Mouse (Mus musculus) heart, embryonic 10.5 days (tissue): Measurements from ENCODE around the gene Sfrp5. TPM values are rescaled to one million over a fixed set of nuclear protein-coding genes. Genes with fewer than 3 reads are reported as not detected.

Experiments used
- DNase-seq: peaks from one replicate; pipeline ENCODE4 v3.0.0-alpha.2; 2017; ENCODE audit warnings: low spot score
- H3K27ac ChIP-seq: fragments of 300-500 bp; sonication (generic); 2 replicates; pipeline ENCODE4 v1.5.1; 2016; ENCODE audit warnings: mild to moderate bottlenecking
- H3K27me3 ChIP-seq: fragments of 300-500 bp; sonication (generic); 2 replicates; pipeline ENCODE4 v1.6.1; 2016; ENCODE audit warnings: mild to moderate bottlenecking; ENCODE audit not compliant: poor library complexity, insufficient read depth, severe bottlenecking
- H3K36me3 ChIP-seq: fragments of 300-500 bp; sonication (generic); 2 replicates; pipeline ENCODE4 v1.6.1; 2016; ENCODE audit warnings: mild to moderate bottlenecking, moderate library complexity
- H3K4me1 ChIP-seq: fragments of 300-500 bp; sonication (generic); 2 replicates; pipeline ENCODE4 v1.6.1; 2016; ENCODE audit warnings: mild to moderate bottlenecking
- H3K4me3 ChIP-seq: fragments of 300-500 bp; sonication (generic); 2 replicates; pipeline ENCODE4 v1.5.1; 2016; ENCODE audit warnings: mild to moderate bottlenecking, moderate library complexity
- H3K9me3 ChIP-seq: fragments of 300-500 bp; sonication (generic); 2 replicates; pipeline ENCODE4 v1.6.1; 2016; ENCODE audit warnings: mild to moderate bottlenecking, moderate library complexity
- WGBS: fragments of 180-500 bp; shearing (Covaris S2); methylation state at CpG from one replicate; pipeline ENCODE4 v1.1.7; 2016; 5-methylcytosine and 5-hydroxymethylcytosine counted together
- polyA plus RNA-seq: library from polyadenylated mRNA; unstranded; fragments of >200 nt; fragmentation: Nextera tagmentation; extraction: Ambion mirVana; gene quantifications from 2 replicates; pipeline ENCODE4 v1.2.1, GENCODE M21; 2016

Gene Sfrp5
- polyA plus RNA-seq, 1 experiment from 2014 or later: 18.6 TPM

- Histone ChIP-seq H3K27ac (peak overlapping the region; percentile 52; the same call in 1 of the 2 replicates), H3K9me3 (no peaks in the 10 kb centered on the region), H3K4me1 (peaks cover 17% of the 10 kb centered on the region), H3K36me3 (no peaks in the 10 kb centered on the region), H3K27me3 (no peaks in the 10 kb centered on the region), H3K4me3 (peak overlapping the region; percentile 35)
- DNase-seq: no peak
- 16% methylated on average over 13 of the region's 13 CpGs for WGBS
These were observed 43.6 kb downstream of the Sfrp5 start for GRCm38 (mm10) chr19:42158246-42159017.

- WGBS: 41% methylated on average over 11 of the region's 12 CpGs
- no peaks in the 10 kb centered on the region for H3K36me3 ChIP-seq
- peak overlapping the region; percentile 52; the same call in 1 of the 2 replicates for H3K27ac ChIP-seq
- H3K27me3 ChIP-seq: no peaks in the 10 kb centered on the region
- peaks cover 18% of the 10 kb centered on the region for H3K4me1 ChIP-seq
- no peaks in the 10 kb centered on the region for H3K9me3 ChIP-seq
- H3K4me3 ChIP-seq: no peak overlapping the region
- DNase-seq: no peak
These were observed 44.4 kb downstream of the Sfrp5 start for GRCm38 (mm10) chr19:42157493-42158237.

GRCm38 (mm10) chr19:42151990-42152389, 50.1 kb downstream of the Sfrp5 start:
- Histone ChIP-seq H3K36me3 (peaks cover 3% of the 10 kb centered on the region; the same call in 1 of the 2 replicates), H3K4me3 (no peak overlapping the region), H3K27ac (no peak overlapping the region), H3K27me3 (no peaks in the 10 kb centered on the region), H3K9me3 (no peaks in the 10 kb centered on the region), H3K4me1 (peaks cover 48% of the 10 kb centered on the region)
- DNase-seq: peak; percentile 89
- 8% methylated on average over 6 of the region's 6 CpGs for WGBS

GRCm38 (mm10) chr19:42148569-42148860, 53.5 kb downstream of the Sfrp5 start:
- no peaks in the 10 kb centered on the region for H3K9me3 ChIP-seq
- no peak for DNase-seq
- H3K4me1 ChIP-seq: peaks cover 49% of the 10 kb centered on the region
- H3K36me3 ChIP-seq: peaks cover 3% of the 10 kb centered on the region; the same call in 1 of the 2 replicates
- H3K27me3 ChIP-seq: peaks cover 4% of the 10 kb centered on the region; the same call in 1 of the 2 replicates
- 9% methylated on average over 7 of the region's 7 CpGs for WGBS
- H3K4me3 ChIP-seq: peak overlapping the region; percentile 80
- peak overlapping the region; percentile 93 for H3K27ac ChIP-seq

Other genes with a start within 250 kb of the Sfrp5 start
- gene Mms19, start 221.1 kb downstream of the Sfrp5 start, polyA plus RNA-seq: 25.4 and 27.0 TPM in 2 replicates
- 12.4 and 14.0 TPM in 2 replicates for gene Ubtd1, start 220.5 kb downstream of the Sfrp5 start, polyA plus RNA-seq
- not detected in 2 replicates for gene Ankrd2, start 166.3 kb downstream of the Sfrp5 start, polyA plus RNA-seq
- gene Hoga1, start 156.6 kb downstream of the Sfrp5 start, polyA plus RNA-seq: 0.85 and 1.6 TPM in 2 replicates
- 0.15 TPM in 1 of 2 replicates, not detected in the other for gene 4933411K16Rik, start 150.0 kb downstream of the Sfrp5 start, polyA plus RNA-seq
- gene Morn4, start 115.9 kb downstream of the Sfrp5 start, polyA plus RNA-seq: 18.8 and 22.0 TPM in 2 replicates
- gene Pi4k2a, start 111.8 kb downstream of the Sfrp5 start, polyA plus RNA-seq: 18.9 and 23.1 TPM in 2 replicates
- 29.0 and 32.7 TPM in 2 replicates for gene Avpi1, start 73.2 kb downstream of the Sfrp5 start, polyA plus RNA-seq
- gene Marveld1, start 54.9 kb downstream of the Sfrp5 start, polyA plus RNA-seq: 6.5 and 8.1 TPM in 2 replicates
- gene Zfyve27, start 38.3 kb downstream of the Sfrp5 start, polyA plus RNA-seq: 23.9 and 27.8 TPM in 2 replicates
- gene Golga7b, start 45.3 kb upstream of the Sfrp5 start, polyA plus RNA-seq: 0.06 and 0.11 TPM in 2 replicates
- gene Crtac1, start 229.5 kb upstream of the Sfrp5 start, polyA plus RNA-seq: 0.07 and 0.28 TPM in 2 replicates